Mouse (Mus musculus): ENCODE results near the gene Slc36a3. TPM values are rescaled to one million over a fixed set of nuclear protein-coding genes. Genes with fewer than 3 reads are reported as not detected.

Gene Slc36a3
- polyA plus RNA-seq, 1 experiment from 2014 or later = not detected

DNA sequence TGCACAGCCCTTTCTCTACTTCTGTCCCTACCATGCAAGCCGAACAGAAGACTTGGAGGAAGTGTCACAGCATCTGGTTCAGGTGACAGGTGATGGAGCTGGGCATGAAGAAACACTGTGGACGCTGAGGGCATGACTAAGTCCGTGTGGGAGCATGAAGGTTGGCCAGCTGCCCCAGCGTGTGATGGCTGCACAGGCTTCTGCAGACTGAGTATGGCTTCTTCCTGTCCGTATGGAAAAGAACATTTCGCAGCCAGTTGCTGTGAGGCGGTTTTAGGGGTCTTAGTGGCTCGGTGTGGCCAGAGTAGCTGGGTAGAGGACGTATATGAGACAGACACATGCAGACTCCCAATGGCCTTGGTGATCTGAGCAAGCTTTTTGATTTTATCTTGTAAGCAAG, 70.3 kb downstream of the Slc36a3 start:
- Histone ChIP-seq H3K36me3 (no peaks in the 10 kb centered on the region), H3K4me3 (replicated peaks) (no peak overlapping the region), H3K9me3 (no peaks in the 10 kb centered on the region), H3K27me3 (peaks cover 32% of the 10 kb centered on the region), H3K4me1 (replicated peaks) (peaks cover 14% of the 10 kb centered on the region), H3K9ac (replicated peaks) (no peak overlapping the region), H3K4me2 (replicated peaks) (no peak overlapping the region), H3K27ac (no peak overlapping the region)
- no peak for ATAC-seq
- 92% methylated on average over 9 of the region's 9 CpGs for WGBS

DNA sequence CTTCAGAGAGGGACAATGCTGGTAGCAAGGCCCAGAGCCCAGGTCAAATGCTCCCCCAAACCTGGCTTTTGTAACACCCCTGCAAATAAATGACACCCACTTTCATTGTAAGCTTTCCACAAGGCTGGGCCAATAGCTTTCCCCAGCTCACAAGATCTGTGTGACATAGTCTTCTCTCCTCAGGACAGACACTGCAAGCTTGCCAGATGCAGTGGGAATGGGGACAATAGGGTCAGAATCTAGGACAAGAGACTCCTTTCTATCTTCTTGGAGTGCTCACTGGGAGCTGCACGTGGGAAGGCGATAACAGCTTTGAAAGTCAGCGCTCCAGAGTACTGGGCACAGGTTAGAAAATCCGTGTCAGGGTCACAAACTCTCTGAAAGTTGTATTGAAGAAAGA, 72.3 kb downstream of the Slc36a3 start:
- 64% methylated on average over 4 of the region's 4 CpGs for WGBS
- ATAC-seq = no peak
- Histone ChIP-seq H3K4me1 (replicated peaks) (peaks cover 14% of the 10 kb centered on the region), H3K9me3 (no peaks in the 10 kb centered on the region), H3K9ac (replicated peaks) (no peak overlapping the region), H3K36me3 (no peaks in the 10 kb centered on the region), H3K27ac (no peak overlapping the region), H3K4me2 (replicated peaks) (no peak overlapping the region), H3K27me3 (peaks cover 35% of the 10 kb centered on the region), H3K4me3 (replicated peaks) (no peak overlapping the region)

DNA sequence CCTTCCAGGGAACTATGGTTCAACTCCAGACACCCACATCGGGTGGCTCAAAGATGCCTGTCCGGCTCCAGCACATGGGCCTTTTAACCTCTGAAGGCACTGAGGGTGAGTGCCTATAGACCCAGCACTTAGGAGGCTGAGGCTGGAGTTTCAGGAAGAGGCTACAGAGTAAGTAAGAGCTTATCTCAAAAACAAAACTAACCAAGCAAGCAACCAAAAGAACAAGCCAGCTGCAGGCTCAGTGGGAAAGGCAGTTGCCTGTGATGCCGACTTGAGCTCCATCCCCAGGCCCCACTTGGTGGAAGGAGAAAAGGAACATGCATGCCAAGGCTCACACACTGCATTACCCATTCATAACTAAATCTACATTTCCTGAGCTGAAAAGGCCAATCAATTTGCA, 73.0 kb downstream of the Slc36a3 start:
- no peak overlapping the region for H3K9ac ChIP-seq (replicated peaks)
- peak overlapping the region; percentile 89 for H3K4me2 ChIP-seq (replicated peaks)
- ATAC-seq = no peak
- no peaks in the 10 kb centered on the region for H3K36me3 ChIP-seq
- H3K27ac ChIP-seq = no peak overlapping the region
- peaks cover 14% of the 10 kb centered on the region for H3K4me1 ChIP-seq (replicated peaks)
- 50% methylated on average over 3 of the region's 3 CpGs for WGBS
- peaks cover 35% of the 10 kb centered on the region for H3K27me3 ChIP-seq
- peak overlapping the region; percentile 47; the same call in 1 of the 2 replicates for H3K4me3 ChIP-seq (replicated peaks)
- no peaks in the 10 kb centered on the region for H3K9me3 ChIP-seq

DNA sequence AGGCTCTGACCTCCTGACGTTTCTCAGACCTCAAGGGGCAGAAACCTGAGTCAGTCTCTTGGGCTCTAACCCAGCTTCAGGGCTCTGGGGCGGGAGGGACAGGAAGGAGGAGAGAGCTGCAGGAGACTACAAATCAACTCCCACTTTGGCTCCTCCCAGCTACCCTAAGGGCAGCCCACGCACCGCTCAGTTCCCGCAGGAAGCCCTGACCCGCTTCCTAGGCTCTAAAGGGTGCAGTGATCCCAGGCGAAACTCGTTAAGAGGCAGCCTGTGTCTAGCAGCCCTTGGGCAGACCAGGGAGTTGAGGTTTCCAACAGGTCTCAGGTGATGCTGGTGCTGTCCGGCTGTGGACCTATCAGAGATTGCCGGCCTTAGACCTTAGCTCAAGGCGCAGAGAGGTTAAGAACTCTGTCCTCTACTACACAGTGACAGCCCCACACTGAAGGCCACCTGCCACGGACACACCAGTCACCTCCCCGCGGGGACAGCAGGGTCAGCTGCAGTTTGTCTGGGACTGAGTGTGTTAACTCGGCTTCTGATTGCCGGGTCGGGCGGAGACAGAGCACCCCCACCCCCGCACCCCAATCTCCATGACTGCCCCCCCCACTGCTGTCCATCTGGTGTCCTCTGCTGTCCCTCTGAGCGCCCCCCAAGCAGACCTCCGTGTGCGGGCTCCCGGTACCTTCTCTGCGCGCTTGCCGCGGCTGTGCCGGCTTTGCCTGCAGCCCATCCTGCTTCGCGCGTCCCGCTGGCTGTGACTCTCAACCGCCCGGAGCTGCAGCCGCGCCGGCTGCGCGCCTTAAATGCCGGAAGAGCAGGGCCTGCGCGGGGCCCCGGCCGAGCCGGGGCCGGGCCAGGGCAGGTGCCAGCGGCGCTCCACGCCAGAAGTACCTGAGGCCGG, 73.9 kb downstream of the Slc36a3 start, which contains the start of gene Ccdc69:
Gene Ccdc69, minus strand, starts transcription at position 801 of the 901 bp plus-strand sequence.
- peaks cover 35% of the 10 kb centered on the region for H3K27me3 ChIP-seq
- H3K4me3 ChIP-seq (replicated peaks) = peak within 1 kb of the TSS; percentile 47
- peaks cover 14% of the 10 kb centered on the region for H3K4me1 ChIP-seq (replicated peaks)
- ATAC-seq = peak; percentile 72
- H3K9ac ChIP-seq (replicated peaks) = peak within 1 kb of the TSS; percentile 64
- H3K9me3 ChIP-seq = no peaks in the 10 kb centered on the region
- under 1% methylated on average over 50 of the region's 50 CpGs for WGBS
- H3K36me3 ChIP-seq = no peaks in the 10 kb centered on the region
- H3K27ac ChIP-seq = no peak within 1 kb of the TSS
- H3K4me2 ChIP-seq (replicated peaks) = peak within 1 kb of the TSS; percentile 89

DNA sequence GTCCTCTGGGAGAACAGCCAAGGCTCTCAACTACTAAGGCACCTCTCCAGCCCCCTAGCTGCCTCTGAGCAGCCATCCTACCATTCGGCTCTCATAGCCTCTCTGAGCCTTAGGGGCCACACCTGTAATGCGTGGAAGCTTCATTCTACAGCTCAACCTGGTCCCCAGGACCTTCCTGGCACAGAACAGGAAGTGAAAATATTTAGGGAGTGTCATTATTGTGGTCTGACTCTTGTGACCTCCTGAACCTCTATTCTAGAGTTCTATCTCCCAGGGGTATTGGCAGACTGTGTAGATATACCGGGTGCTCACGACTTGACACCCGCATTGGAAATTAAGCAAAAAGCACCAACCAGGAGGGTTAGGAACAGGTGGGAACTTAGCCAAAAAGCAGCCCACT, 75.3 kb downstream of the Slc36a3 start:
- no peak overlapping the region for H3K9ac ChIP-seq (replicated peaks)
- peaks cover 35% of the 10 kb centered on the region for H3K27me3 ChIP-seq
- no peak overlapping the region for H3K4me3 ChIP-seq (replicated peaks)
- no peaks in the 10 kb centered on the region for H3K9me3 ChIP-seq
- WGBS = 96% methylated on average over 5 of the region's 5 CpGs
- H3K4me2 ChIP-seq (replicated peaks) = no peak overlapping the region
- H3K27ac ChIP-seq = no peak overlapping the region
- peaks cover 14% of the 10 kb centered on the region for H3K4me1 ChIP-seq (replicated peaks)
- no peak for ATAC-seq
- no peaks in the 10 kb centered on the region for H3K36me3 ChIP-seq

DNA sequence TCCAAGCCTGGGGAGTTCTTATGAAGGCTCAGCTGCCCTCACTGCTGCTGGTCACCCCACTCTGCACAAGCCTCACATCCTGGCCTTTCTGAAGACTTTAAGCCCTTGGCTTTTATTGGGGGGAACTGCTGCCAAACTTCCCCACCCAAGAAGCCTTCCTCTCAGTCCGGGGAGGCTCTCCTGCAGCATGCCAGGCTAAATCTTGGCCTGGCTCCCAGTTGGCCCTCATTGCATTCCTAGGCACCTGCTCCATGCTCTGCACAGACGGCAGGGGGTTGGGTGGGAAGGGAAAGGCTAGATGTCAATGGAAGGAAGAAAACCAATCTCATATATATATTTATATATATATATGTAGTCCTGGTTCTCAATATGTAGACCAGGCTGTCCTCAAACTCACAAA, 75.9 kb downstream of the Slc36a3 start:
- ATAC-seq = no peak
- peaks cover 14% of the 10 kb centered on the region for H3K4me1 ChIP-seq (replicated peaks)
- WGBS = 75% methylated on average over 2 of the region's 2 CpGs
- H3K27me3 ChIP-seq = peaks cover 35% of the 10 kb centered on the region
- no peaks in the 10 kb centered on the region for H3K36me3 ChIP-seq
- H3K27ac ChIP-seq = no peak overlapping the region
- H3K4me3 ChIP-seq (replicated peaks) = no peak overlapping the region
- no peaks in the 10 kb centered on the region for H3K9me3 ChIP-seq
- H3K4me2 ChIP-seq (replicated peaks) = no peak overlapping the region
- H3K9ac ChIP-seq (replicated peaks) = no peak overlapping the region

Other genes with a start within 250 kb of the Slc36a3 start
- 19.6 and 21.4 TPM in 2 replicates for gene Gpx3, start 249.3 kb downstream of the Slc36a3 start, polyA plus RNA-seq (2015; fragmentation: Nextera tagmentation; extraction: Ambion mirVana)
- gene Tnip1, start 188.8 kb downstream of the Slc36a3 start, polyA plus RNA-seq (2015; fragmentation: Nextera tagmentation; extraction: Ambion mirVana) = 13.4 and 14.4 TPM in 2 replicates
- 30.7 and 36.5 TPM in 2 replicates for gene Anxa6, start 118.3 kb downstream of the Slc36a3 start, polyA plus RNA-seq (2015; fragmentation: Nextera tagmentation; extraction: Ambion mirVana)
- 0.19 TPM in 1 of 2 replicates, not detected in the other for gene Ccdc69, start 73.6 kb downstream of the Slc36a3 start, polyA plus RNA-seq (2015; fragmentation: Nextera tagmentation; extraction: Ambion mirVana)
- 13.2 and 14.5 TPM in 2 replicates for gene Gm2a, start 53.6 kb downstream of the Slc36a3 start, polyA plus RNA-seq (2015; fragmentation: Nextera tagmentation; extraction: Ambion mirVana)
- 0.17 and 0.27 TPM in 2 replicates for gene Slc36a2, start 33.4 kb upstream of the Slc36a3 start, polyA plus RNA-seq (2015; fragmentation: Nextera tagmentation; extraction: Ambion mirVana)
- 2.7 and 2.8 TPM in 2 replicates for gene Slc36a1, start 52.6 kb upstream of the Slc36a3 start, polyA plus RNA-seq (2015; fragmentation: Nextera tagmentation; extraction: Ambion mirVana)
- gene Fat2, start 184.9 kb upstream of the Slc36a3 start, polyA plus RNA-seq (2015; fragmentation: Nextera tagmentation; extraction: Ambion mirVana) = 0.04 and 0.08 TPM in 2 replicates